Mouse (Mus musculus) lung, embryonic 15.5 days (tissue): ENCODE measurements at regions not wholly inside any gene's neighbourhood (a gene's known extent, or its start where the extent isn't known, plus 50 kb on each side); places are given as distances from the start of the nearest gene placed in this dataset.

ENCODE experiments used
- ATAC-seq: fragments of 200-750 bp; cut with Nextera tagmentation; 2 replicates; pipeline ENCODE4 v1.8.0; 2017; ENCODE audit warnings: moderate number of reproducible peaks, borderline replicate concordance; ENCODE audit not compliant: low FRiP score, low TSS enrichment; ENCODE audit errors: extremely low read depth
- H3K27ac ChIP-seq: fragments of 300-500 bp; sonication (generic); 2 replicates; pipeline ENCODE4 v1.5.1; 2015; ENCODE audit warnings: moderate library complexity, mild to moderate bottlenecking, inconsistent platforms
- H3K27me3 ChIP-seq: fragments of 300-500 bp; sonication (generic); 2 replicates; pipeline ENCODE4 v1.6.1; 2015; ENCODE audit warnings: inconsistent platforms
- H3K36me3 ChIP-seq: fragments of 300-500 bp; sonication (generic); 2 replicates; pipeline ENCODE4 v1.6.1; 2015; ENCODE audit warnings: inconsistent platforms
- H3K4me1 ChIP-seq: fragments of 300-500 bp; sonication (generic); 2 replicates; pipeline ENCODE4 v1.6.1; 2015; ENCODE audit warnings: inconsistent platforms
- H3K4me2 ChIP-seq: fragments of 300-500 bp; sonication (generic); 2 replicates; pipeline ENCODE4 v1.6.1; 2015; ENCODE audit warnings: inconsistent platforms, mild to moderate bottlenecking, moderate library complexity
- H3K4me3 ChIP-seq: fragments of 300-500 bp; sonication (generic); 2 replicates; pipeline ENCODE4 v1.5.1; 2015; ENCODE audit warnings: mild to moderate bottlenecking, inconsistent platforms
- H3K9ac ChIP-seq: fragments of 300-500 bp; sonication (generic); 2 replicates; pipeline ENCODE4 v1.6.1; 2015; ENCODE audit warnings: inconsistent platforms
- H3K9me3 ChIP-seq: fragments of 300-500 bp; sonication (generic); 2 replicates; pipeline ENCODE4 v1.6.1; 2016; ENCODE audit warnings: inconsistent platforms
- WGBS: fragments of 180-500 bp; shearing (Covaris S2); methylation state at CpG from one replicate; pipeline ENCODE4 v1.1.7; 2015; 5-methylcytosine and 5-hydroxymethylcytosine counted together

- ATAC-seq: no peak
- Histone ChIP-seq H3K36me3 (no peaks in the 10 kb centered on the region), H3K27me3 (no peaks in the 10 kb centered on the region), H3K27ac (no peak overlapping the region), H3K4me3 (no peak overlapping the region), H3K4me2 (no peak overlapping the region), H3K4me1 (no peaks in the 10 kb centered on the region), H3K9me3 (no peaks in the 10 kb centered on the region), H3K9ac (no peak overlapping the region)
- WGBS: 63% methylated on average over 1 of the region's 1 CpGs
Measured at GRCm38 (mm10) chr14:29837063-29837462, 115.4 kb upstream of the Cacna2d3 start.

- H3K27me3 ChIP-seq: no peaks in the 10 kb centered on the region
- WGBS: 80% methylated on average over 3 of the region's 3 CpGs
- H3K27ac ChIP-seq: no peak overlapping the region
- no peak overlapping the region for H3K4me3 ChIP-seq
- no peaks in the 10 kb centered on the region for H3K36me3 ChIP-seq
- no peak for ATAC-seq
- no peaks in the 10 kb centered on the region for H3K4me1 ChIP-seq
- no peaks in the 10 kb centered on the region for H3K9me3 ChIP-seq
- H3K9ac ChIP-seq: no peak overlapping the region
- H3K4me2 ChIP-seq: no peak overlapping the region
Measured at GRCm38 (mm10) chr14:29839576-29839975, 117.9 kb upstream of the Cacna2d3 start.

DNA sequence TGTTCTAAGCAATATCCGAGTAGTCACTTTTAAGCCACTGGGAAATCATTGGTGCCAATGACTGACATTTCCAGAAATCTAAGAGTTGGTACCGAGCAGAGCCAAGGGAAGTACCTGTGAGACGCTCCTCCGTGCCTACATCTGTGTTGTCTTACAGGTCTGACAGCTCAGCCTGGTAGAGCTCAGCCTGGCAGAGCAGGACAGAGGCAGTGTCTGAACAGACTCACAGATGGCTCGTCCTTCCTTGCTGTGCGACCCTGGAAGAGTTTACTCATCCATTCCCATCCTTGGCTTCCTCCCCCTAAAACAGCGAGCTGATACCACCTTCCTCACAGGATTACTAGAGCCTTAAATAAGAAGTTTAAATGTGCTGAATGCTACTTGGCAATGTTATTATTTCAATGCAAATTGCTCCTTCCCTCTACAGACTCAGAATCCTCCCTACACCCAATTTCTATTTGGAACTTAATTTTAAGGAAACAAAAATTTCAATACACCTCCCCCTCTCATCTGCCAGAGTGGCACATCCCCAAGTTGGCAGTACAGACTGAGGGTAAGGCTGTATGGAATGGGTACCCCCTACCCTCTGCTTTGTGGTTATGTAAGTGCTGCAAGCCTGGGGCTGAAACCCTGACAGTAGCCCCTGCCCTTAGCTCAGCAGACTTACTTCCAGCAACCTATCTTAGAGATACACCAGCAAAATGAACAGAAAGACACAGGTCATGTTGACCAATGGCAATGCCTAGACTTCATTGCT is 119.9 kb upstream of the Cacna2d3 start:
- Histone ChIP-seq H3K4me1 (no peaks in the 10 kb centered on the region), H3K9ac (no peak overlapping the region), H3K4me3 (no peak overlapping the region), H3K9me3 (no peaks in the 10 kb centered on the region), H3K27me3 (no peaks in the 10 kb centered on the region), H3K36me3 (no peaks in the 10 kb centered on the region), H3K4me2 (no peak overlapping the region), H3K27ac (no peak overlapping the region)
- WGBS: 78% methylated on average over 7 of the region's 7 CpGs
- ATAC-seq: no peak

DNA sequence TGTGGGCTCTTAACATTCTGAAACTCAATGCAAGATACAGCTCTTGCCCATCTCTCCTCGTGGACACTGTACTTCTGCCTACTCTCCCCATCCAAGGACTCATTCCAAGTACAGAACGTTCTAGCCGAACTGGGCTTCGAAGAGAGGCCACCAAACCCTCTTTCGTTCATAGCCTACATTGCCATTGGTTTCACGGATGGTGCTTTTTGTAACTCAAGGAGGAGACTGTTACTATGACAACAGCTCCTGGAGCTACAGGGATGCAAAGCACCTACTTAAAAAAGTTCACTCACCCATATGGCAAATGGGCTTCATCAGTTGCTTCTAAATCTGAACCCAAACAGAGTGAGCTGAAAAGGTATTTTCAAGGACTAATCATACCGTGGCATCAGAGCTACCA is 120.4 kb upstream of the Selenok start:
- no peaks in the 10 kb centered on the region for H3K9me3 ChIP-seq
- H3K27me3 ChIP-seq: no peaks in the 10 kb centered on the region
- WGBS: 88% methylated on average over 7 of the region's 7 CpGs
- no peak overlapping the region for H3K9ac ChIP-seq
- no peak overlapping the region for H3K4me2 ChIP-seq
- no peaks in the 10 kb centered on the region for H3K4me1 ChIP-seq
- no peaks in the 10 kb centered on the region for H3K36me3 ChIP-seq
- no peak overlapping the region for H3K4me3 ChIP-seq
- ATAC-seq: no peak
- no peak overlapping the region for H3K27ac ChIP-seq

GRCm38 (mm10) chr14:29851286-29851685 is 116.8 kb upstream of the Selenok start:
- ATAC-seq: no peak
- H3K4me1 ChIP-seq: no peaks in the 10 kb centered on the region
- WGBS: 83% methylated on average over 5 of the region's 5 CpGs
- no peaks in the 10 kb centered on the region for H3K9me3 ChIP-seq
- H3K36me3 ChIP-seq: no peaks in the 10 kb centered on the region
- no peak overlapping the region for H3K27ac ChIP-seq
- no peak overlapping the region for H3K4me2 ChIP-seq
- H3K4me3 ChIP-seq: no peak overlapping the region
- H3K9ac ChIP-seq: no peak overlapping the region
- H3K27me3 ChIP-seq: no peaks in the 10 kb centered on the region

- no peaks in the 10 kb centered on the region for H3K27me3 ChIP-seq
- no peak overlapping the region for H3K9ac ChIP-seq
- no peak overlapping the region for H3K4me3 ChIP-seq
- no peaks in the 10 kb centered on the region for H3K36me3 ChIP-seq
- H3K9me3 ChIP-seq: no peaks in the 10 kb centered on the region
- ATAC-seq: no peak
- 59% methylated on average over 11 of the region's 11 CpGs for WGBS
- no peaks in the 10 kb centered on the region for H3K4me1 ChIP-seq
- H3K4me2 ChIP-seq: no peak overlapping the region
- H3K27ac ChIP-seq: no peak overlapping the region
Measured at GRCm38 (mm10) chr14:29851956-29852725, 116.0 kb upstream of the Selenok start.

DNA sequence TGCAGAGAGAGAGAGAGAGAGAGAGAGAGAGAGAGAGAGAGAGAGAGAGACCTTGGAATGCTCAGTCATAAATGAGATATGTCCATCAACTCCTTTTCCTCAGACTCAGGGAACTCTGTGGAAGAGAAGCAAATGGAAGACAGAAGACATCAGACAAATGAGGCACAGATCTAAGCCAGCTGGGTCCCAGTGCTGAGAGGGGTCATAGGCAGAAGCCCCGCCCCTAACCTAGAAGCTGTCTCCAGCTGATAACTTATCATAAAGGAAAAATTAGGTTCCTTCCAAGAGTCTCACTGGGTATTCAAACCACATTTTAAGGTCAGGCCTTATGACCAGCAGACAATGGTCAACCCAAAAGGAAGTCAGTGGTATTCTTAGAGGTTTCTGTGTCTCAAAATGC is 106.1 kb upstream of the Selenok start:
- 0 out of 2 replicates have a peak, but pooled peaks cover 2% of the 10 kb centered on the region for H3K4me1 ChIP-seq
- H3K9ac ChIP-seq: no peak overlapping the region
- no peaks in the 10 kb centered on the region for H3K27me3 ChIP-seq
- H3K4me2 ChIP-seq: no peak overlapping the region
- no peak overlapping the region for H3K27ac ChIP-seq
- H3K36me3 ChIP-seq: no peaks in the 10 kb centered on the region
- no peaks in the 10 kb centered on the region for H3K9me3 ChIP-seq
- ATAC-seq: no peak
- no peak overlapping the region for H3K4me3 ChIP-seq
- WGBS: 91% methylated on average over 1 of the region's 1 CpGs

DNA sequence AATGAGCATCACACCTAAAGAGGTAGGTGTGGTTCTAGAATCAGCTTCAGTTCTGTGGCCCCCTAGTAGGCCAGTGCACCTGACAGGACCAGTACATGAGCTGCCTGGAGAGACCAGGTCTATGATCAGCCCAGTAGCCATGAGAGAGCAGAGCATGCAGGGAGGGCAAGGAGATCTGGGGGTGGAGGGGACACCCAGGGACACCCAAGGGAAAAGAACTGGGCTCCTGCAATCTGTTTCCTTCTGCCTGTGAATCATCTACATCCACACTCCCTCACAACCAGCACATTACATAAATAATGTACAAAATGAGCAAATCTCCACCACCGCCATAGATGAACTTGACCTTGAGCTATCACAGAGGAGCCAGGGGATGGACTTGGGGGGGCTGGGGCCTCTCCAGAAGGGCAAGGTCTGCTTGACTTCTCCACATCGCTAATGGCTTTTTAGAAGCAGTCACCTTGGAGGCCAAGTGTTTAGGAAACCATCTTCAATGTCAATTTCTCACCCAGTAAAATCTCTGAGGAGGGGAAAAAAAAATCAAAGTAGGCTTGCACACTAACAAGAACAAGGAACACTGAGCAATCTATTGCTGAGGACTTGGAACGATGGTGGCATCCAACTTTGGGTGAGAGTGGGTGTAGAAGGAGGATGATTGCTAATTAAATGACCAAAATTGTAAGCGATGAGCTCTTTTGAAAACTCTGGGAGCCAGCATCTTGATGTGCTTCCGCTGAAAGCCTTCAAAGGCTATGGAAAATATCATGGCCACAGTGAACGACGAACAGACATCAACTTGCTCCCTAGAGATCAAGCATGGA is 101.4 kb upstream of the Selenok start:
- Histone ChIP-seq H3K4me2 (no peak overlapping the region), H3K9ac (no peak overlapping the region), H3K4me1 (0 out of 2 replicates have a peak, but pooled peaks cover 4% of the 10 kb centered on the region), H3K9me3 (no peaks in the 10 kb centered on the region), H3K27ac (no peak overlapping the region), H3K27me3 (no peaks in the 10 kb centered on the region), H3K4me3 (no peak overlapping the region), H3K36me3 (no peaks in the 10 kb centered on the region)
- 66% methylated on average over 7 of the region's 7 CpGs for WGBS
- ATAC-seq: no peak

DNA sequence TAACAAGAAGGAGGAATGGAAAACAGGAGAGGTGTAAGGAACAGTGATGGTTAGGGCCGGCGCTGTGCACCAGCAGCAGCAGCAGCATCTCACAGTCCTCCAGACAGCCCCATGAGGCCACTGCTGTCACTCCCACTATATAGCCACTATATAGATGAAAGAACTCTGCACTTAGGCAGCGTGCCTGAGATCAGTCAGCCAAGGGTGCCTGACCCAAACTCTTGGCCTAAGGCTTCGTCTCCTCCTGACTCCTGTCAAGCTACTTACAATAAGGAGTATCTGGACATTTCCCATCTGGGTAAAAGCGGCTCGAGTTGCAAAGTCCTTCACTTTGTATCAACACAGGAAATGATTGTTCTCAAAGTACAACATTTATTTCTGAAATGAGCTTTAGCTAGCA is 100.8 kb upstream of the Selenok start:
- Histone ChIP-seq H3K4me1 (0 out of 2 replicates have a peak, but pooled peaks cover 4% of the 10 kb centered on the region), H3K9ac (no peak overlapping the region), H3K9me3 (no peaks in the 10 kb centered on the region), H3K27me3 (no peaks in the 10 kb centered on the region), H3K27ac (peak overlapping the region; percentile 60; the same call in 1 of the 2 replicates), H3K4me2 (no peak overlapping the region), H3K4me3 (no peak overlapping the region), H3K36me3 (no peaks in the 10 kb centered on the region)
- peak; percentile 96 for ATAC-seq
- WGBS: 25% methylated on average over 6 of the region's 6 CpGs

- Histone ChIP-seq H3K27me3 (no peaks in the 10 kb centered on the region), H3K27ac (no peak overlapping the region), H3K4me2 (no peak overlapping the region), H3K4me3 (no peak overlapping the region), H3K36me3 (no peaks in the 10 kb centered on the region), H3K9ac (no peak overlapping the region), H3K4me1 (0 out of 2 replicates have a peak, but pooled peaks cover 4% of the 10 kb centered on the region), H3K9me3 (no peaks in the 10 kb centered on the region)
- 77% methylated on average over 9 of the region's 9 CpGs for whole genome bisulfite sequencing
- no peak for ATAC-seq
Measured at GRCm38 (mm10) chr14:29869930-29870329, 98.2 kb upstream of the Selenok start.

DNA sequence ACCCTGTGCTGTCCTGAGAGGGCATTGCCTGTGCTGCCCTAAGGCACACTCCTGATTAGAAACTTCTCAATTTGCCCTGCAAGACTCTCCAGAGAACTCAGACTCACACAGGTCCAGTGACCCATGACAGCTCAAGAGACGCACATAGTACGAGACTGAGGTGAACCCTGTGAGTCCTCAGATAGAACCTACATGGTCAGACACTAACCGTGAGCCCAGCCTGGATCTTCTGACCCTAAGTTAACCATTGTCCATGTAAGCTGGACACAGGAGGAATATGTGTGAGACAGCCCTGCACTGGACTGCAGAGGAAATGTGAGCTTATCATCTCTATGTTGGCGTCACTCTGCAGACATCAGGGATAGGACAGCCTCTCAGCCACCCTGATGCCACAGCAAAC is 91.4 kb upstream of the Selenok start:
- peaks cover 7% of the 10 kb centered on the region; the same call in 1 of the 2 replicates for H3K4me1 ChIP-seq
- 82% methylated on average over 4 of the region's 4 CpGs for WGBS
- no peak overlapping the region for H3K9ac ChIP-seq
- no peak overlapping the region for H3K4me3 ChIP-seq
- no peaks in the 10 kb centered on the region for H3K27me3 ChIP-seq
- H3K9me3 ChIP-seq: no peaks in the 10 kb centered on the region
- no peaks in the 10 kb centered on the region for H3K36me3 ChIP-seq
- no peak overlapping the region for H3K27ac ChIP-seq
- H3K4me2 ChIP-seq: no peak overlapping the region
- no peak for ATAC-seq
